Mouse (Mus musculus) T-helper 17 cell (primary cell): Measurements from ENCODE around the gene Hadhb.

Experiments used
- in situ Hi-C, 2 experiments: fragments of 300-600 bp; cut with MboI, MseI; formaldehyde crosslinking; loops; 1 replicate in 1 of 2; 2 replicates in 1 of 2; pipeline ENCODE4 v1.15.1; 2025; ENCODE audit warnings: high pct_unique_total_duplicates in 2 of 2

The Hadhb gene

DNA sequence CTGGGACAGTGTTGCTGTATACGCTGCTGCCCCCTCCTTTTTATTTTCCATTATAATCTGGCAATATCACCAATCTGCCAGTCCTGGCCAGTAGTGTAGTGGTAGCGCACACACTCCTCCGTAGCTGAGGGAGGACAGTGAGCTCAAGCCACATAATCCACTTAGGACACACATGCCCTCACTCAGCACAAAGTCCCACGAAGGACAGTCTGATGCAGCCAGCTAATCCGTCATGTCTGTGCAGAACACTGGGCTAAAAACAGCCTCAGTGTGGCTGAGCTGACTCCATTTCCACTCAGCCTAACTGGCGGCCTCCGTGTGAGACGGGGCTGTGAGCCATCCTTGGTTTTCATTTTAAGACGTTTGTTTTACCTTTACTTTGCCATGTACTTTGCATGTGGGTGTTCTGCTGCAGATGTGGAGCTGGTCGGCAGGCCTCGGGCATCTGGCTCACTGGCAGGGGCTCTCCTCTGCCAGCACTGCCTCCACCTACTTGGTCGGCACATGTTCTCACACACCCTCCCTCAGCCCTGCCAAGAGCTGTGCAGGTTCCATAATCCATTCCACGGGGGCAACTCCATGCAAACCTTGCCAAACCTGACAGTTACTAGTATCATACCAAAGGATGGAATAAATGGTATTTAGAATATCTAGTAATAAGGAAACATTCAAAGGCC, 27.0 kb upstream of the Hadhb start:
- in situ Hi-C loops = no loop called here

DNA sequence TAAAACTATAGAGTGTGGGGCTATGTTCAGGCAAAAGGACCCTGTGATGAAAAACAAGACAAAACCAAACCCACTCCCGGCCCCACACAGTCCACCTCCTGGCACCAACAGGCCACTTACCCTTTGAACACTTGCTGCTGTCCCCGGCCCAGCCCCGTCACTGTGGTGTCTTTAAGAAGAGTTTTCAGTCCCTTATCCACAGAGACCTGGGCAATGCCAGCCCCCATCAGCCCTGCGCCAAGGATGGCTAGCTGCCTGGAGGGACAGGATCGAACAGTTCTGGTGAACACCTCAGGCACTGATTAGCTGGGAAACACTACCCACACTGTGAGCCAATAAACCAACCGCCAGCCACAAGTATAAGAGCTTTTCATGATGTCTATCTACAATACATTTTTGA, 26.4 kb upstream of the Hadhb start:
- in situ Hi-C loops = no loop called here

GRCm38 (mm10) chr5:30131246-30131645, 23.8 kb upstream of the Hadhb start:
- in situ Hi-C loops = no loop called here

GRCm38 (mm10) chr5:30132173-30132572, 22.9 kb upstream of the Hadhb start:
- in situ Hi-C loops = no loop called here

DNA sequence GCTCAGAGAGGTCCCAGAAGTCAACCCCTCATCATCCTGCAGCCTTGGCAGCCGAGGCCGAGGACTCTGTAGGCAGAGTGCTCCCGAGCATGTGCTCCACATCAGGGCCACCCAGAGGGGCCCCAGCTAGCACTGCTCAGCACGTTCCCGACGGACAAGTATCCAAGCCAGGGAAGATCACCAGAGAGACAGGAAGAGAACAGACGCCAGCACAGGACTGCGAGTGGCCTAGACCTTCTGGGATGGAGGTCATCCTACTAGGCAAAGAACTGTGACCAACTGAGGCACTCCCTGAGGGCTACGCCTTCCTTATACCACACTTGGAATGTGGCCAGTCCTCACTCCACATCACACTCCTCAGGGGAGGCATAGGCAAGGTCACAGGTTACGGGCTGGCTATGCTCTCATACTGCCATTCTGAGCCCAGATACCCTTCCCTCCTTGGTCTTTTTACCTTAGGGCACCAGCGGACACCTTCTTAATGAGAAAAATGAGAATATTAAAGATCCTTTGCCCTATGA, 19.3 kb upstream of the Hadhb start:
- in situ Hi-C loops = no loop called here

DNA sequence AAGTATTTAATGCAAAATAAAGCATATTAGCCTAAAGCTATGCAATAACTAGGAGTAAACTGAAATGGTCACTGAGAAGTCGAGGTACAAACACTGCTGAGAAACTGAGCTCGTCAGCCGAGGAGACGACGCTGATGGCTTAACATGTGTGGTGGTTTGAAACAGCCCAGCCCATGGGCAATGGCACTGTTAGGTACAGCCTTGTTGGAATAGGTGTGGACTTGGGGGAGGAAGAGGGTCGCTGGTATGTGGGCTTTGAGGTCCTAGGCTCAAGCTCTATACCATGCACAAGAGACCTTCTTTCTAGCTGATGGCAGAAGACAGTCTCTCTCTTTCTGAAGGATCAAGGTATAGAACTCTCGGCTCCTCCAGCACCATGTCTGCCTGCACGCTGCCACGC, 17.8 kb upstream of the Hadhb start:
- in situ Hi-C loops = no loop called here

DNA sequence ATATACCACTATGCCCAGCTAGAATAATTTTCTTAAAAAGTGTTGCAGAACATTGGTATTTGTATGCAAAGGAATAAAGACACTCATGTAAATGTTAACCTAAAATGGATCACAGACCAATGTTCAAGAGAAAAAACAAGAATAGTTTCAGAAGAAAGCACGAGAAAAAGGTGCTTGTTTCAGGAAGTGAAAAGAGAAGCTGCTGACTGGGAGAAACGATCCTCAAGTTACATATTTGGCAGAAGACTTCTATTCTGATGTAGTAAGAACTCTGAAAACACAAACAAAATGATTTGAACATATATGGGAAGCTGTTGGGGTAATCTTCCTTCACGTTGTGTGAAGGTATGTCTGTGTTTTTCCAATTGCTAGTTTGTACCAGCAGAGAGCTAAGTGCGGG, 16.9 kb upstream of the Hadhb start:
- in situ Hi-C loops = no loop called here

GRCm38 (mm10) chr5:30146526-30146925, 8.5 kb upstream of the Hadhb start:
- in situ Hi-C loops = no loop called here

DNA sequence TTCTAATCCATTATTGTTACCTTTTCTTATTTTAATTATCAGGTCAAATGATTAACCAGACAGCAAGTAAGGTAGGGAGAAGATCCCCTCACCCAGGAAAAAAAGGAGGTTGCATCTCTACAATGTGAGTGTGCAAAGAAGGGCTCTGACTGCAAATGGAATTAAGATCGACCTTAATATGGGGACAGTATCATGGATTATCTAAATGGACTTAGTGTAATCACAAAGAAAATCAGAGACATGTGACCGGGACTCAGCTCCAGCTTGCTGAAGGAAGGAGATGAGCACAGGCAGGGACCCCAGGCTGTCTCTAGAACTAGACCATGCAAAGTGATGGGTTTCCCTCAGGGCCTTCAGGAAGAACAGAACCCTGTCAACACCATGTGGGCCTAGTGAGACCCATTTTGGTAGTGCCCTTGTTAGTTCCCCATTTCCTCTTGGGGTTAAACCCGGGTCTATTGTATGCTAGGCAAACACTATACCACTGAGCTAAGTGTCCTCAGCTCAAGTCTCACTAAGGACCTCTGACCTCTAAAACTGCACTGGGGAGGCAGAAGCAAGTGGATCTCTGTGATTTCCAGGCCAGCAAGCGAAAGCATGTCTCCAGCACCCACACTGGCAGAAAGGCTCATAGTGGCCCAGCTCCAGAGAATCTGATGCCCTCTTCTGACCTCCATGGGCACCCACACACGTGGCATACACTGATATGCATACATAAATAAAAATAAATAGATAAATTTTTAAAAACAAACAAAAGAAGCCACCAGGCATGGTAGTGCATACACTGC, 6.7 kb upstream of the Hadhb start:
- in situ Hi-C loops = no loop called here

DNA sequence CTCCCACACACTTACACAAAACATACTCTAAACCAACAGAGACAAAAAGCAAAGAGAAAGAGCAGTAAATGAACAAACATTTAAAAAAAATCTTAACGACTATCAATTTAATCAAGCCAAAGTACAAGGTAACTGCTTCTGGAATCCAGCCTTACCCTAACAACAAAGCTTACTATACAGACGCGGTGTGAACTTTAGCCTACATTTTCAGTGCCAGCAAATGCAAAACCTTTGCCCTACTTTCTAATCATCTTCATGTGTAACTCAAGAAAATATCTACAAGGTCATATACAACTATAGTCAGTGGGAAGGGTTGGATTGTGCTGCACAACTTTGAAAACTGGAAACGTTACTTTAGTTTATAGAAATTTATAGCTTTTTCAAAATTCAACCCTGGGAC, 3.0 kb upstream of the Hadhb start:
- in situ Hi-C loops = loop anchor here in 1 of 2 experiments (5.0 kb wide), 1 partner anchor 85 kb away; no protein-coding TSS in a partner anchor

DNA sequence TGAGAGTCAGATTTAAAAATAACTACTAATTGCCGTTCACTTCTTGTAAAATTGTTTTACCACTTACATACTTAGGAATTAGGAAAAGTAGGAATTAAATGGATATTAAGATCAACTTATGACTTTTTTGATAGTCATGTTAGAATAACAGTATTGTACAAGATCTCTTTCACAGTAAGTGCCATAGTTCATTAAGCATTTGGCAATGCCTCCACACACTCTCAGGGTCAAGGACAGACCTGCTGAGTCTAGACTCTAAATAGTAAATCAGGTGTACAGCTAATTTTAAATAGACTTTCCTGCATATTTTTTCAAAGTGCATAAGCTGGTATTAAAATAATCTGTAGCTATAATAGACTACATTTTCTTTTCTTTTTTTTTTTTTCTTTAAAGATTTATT, 2.6 kb upstream of the Hadhb start:
- in situ Hi-C loops = loop anchor here in 1 of 2 experiments (5.0 kb wide), 1 partner anchor 85 kb away; no protein-coding TSS in a partner anchor

DNA sequence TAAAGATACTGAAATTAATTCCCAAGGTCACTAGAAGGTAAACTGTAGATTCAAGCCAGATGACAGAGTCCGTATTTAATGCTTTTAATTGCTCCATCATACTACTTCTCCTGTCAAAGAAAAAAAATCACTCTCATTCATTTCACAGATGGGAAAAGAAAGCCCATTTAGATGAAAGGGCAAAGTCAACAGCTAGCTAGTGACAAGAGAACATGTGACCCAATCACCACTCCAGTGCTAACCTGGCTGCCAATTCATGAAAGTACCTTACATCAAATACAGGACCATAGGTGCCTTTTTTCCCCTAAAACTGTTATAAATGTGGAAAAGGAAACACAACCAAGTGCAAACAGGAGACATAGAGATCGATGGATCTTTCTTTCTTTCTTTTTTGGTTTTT, 1.8 kb upstream of the Hadhb start:
- in situ Hi-C loops = loop anchor here in 1 of 2 experiments (5.0 kb wide), 1 partner anchor 84 kb away; no protein-coding TSS in a partner anchor

GRCm38 (mm10) chr5:30154013-30154412, 1.0 kb upstream of the Hadhb start:
- in situ Hi-C loops = loop anchor here in 1 of 2 experiments (5.0 kb wide), 1 partner anchor 83 kb away; no protein-coding TSS in a partner anchor

DNA sequence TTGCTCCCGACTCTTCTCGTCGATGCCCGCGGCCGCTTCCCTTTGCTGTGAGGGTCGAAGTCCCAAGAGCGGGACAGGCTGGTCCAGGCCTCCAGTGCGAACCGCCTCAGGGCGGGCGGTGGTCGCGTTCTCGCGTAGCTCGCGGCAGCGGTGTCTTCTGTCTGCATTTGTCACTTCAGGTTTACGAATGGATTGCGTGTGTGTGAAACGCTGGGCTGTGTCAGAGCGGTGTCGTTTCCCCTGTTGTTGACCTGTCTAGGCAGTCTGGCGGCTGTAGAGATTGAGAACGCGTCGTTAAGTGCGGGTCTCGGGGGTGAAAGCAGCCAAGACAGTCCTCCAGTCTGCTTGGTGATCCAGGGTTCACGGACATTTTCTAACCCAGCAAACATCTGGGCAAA, 346 bp downstream of the Hadhb start:
- in situ Hi-C loops = no loop called here

DNA sequence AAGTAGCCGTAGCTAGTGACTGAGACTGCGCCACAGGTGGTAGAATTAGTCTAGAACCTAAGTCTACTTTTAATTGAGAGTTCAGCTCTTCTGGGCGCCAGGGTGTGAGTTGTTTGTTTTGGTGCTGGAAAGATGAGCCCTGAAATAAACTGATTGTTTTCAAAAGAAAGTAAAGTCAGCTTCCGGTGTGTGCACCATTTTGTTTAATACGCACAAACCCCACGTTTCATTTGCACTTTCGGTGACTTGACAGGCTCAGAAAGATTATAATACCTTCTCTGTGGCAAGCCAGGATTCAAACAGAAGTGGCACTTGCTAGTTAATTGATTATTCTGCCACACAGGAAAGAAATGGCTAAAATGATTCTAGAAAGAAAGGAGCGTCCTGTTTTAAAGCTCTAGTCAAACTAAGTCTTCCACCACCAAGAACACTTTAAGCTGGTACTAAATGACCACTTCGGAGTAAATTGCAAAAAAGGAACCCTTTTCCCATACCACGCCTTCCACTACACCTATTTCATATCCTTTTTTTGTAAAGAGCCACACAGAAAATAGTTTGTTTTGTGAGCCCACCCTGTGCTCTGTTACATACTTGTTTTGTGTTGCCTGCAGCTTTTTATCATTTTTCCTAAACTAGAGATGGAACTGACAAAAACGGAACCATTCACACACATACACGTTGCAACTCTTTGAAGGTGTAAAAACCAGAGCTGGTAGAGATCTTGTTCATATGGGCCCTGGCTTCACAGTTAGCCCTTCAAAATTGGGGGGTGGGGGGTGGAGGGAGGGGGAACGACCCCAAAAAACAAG, 977 bp downstream of the Hadhb start:
- in situ Hi-C loops = no loop called here

DNA sequence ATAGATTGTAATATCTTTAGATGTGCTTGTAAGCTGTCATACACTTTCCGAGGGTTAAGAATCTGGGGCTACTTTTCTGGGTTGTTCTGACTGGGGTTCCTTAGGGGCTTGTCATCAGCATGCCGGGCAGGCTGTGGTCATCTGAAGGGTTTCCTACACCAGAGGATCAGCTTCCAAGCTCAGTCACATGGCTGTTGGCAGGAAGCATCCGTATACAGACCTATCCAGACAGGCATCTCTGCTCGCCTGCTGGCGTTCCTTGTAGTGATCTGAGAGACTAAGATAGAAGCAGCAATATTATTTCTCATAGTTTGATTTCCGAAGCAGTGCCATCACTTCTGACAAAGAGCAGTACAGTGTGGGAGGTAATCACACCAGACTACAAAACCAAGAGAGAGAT, 4.6 kb downstream of the Hadhb start:
- in situ Hi-C loops = no loop called here

DNA sequence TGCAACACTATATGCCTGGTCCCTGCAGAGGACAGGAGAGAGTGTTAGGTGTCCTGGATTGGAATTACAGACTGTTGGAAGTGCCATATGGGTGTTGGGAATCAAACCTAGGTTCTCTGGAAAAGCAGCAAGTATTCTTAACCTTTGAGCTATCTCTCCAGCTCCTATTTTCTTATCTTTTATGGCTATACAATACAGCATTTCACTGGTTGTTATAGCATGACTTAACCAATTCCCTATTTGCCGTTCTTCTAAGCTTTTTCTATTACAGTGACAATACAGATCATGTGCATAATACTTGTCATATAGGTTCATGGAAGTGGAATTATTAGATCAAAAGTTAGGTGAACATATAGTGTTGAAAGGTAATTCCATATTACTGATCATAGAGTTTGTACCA, 6.8 kb downstream of the Hadhb start:
- in situ Hi-C loops = no loop called here

DNA sequence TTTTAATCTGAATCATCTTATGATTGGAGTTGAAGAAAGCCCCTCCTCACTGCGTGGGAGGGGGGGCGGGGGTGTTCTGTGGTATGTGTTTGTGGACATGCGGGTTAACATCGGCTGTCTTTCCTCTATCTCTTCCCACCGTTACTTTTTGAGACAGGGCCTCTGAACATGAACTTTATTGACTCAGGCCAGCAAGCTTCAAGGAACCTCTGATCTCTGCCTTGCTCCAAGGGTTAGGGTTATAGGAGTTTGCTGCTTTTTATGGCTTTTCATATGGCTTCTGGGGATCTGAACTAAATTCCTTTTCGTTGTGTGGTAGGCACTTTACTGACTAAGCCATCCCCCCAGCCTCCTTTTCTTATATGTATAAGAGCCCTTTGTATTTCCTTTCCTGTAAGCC, 7.3 kb downstream of the Hadhb start:
- in situ Hi-C loops = no loop called here

DNA sequence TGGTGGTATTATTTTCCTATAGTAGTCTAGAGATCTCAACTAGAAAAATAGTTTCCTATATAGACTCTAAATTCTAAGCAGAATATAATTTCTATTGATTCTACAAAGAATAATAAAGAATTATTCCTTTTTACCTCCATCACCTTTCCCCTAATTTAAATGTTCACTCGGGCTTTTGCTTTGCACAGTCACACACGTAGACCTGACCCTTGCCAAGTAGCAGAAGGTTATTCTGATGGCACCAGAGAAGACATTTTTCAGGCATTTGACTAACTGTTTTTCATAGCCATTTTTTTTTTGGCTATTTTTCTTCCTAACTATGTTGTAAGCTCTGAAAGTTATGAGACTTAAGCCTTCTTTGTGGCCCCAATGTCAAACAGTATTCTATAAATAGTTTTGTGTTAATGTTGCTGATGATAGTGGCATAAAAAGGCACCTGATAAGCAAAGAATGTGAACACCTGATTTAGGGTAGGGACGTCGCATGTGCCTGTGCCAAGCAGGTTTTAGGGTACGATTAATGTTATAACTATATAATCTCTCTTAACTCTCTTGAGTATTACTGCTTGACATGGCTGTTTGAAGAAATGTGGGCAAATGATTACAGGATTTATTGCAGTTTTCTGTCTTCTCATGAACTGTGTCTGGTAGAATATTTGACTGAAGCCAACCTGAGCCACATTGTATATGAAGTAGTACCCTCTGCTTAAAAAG, 10.3 kb downstream of the Hadhb start:
- in situ Hi-C loops = no loop called here

GRCm38 (mm10) chr5:30170303-30170940, 15.4 kb downstream of the Hadhb start:
- in situ Hi-C loops = no loop called here

DNA sequence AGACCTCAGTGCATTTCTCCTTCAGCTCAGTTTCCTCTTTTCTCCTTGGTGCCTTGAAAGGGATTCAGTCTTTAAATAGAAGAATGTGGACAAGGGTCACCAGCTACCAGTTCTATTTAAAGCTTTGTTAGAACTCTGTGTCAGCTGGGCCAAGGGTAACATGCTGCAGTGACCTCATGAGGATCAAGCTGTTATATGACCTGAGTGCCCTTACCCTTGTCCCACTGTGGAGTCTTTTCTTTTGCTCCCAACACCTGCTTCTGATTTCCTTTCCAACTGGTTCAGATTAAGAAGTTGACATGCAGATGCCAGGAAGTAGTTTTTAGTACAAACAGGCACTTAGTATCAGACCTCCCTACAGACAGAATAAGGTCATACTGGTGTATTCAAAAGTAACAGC, 17.1 kb downstream of the Hadhb start:
- in situ Hi-C loops = no loop called here
